Mouse (Mus musculus): ENCODE data around the gene Rsg1.

Gene Rsg1

GRCm38 (mm10) chr4:141212892-141213291, 864 bp upstream of the Rsg1 start:
- no peak for DNase-seq (ENCODE audit: low spot score in 2 of 2)

- DNase-seq (ENCODE audit: low spot score in 2 of 2): no peak
Measured at GRCm38 (mm10) chr4:141213342-141213741, 414 bp upstream of the Rsg1 start.

DNA sequence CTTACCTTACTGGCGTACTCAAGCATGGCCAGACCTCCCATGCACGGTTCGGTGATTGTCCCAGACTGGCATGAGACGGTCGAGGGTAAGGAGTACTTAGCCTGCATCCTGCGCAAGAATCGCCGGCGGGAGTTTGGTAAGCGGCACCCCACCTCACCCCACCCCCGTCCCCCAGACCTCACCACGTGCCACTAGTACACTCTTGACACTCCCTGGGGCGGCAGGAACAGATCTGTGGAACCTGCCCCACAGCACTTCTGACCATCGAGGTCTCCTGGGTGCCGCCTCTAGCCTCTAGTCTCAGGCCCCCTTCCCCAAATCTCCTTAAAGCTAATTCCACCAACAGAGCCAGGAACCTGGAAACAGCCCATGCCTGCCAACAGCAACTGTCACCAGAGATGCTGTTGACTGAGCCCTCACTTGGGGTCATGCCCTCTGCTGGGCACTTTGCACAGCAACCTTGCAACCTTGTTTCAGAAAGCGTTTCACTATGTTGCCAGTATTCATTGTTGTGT, 638 bp downstream of the Rsg1 start:
- no peak for DNase-seq (ENCODE audit: low spot score in 2 of 2)

DNA sequence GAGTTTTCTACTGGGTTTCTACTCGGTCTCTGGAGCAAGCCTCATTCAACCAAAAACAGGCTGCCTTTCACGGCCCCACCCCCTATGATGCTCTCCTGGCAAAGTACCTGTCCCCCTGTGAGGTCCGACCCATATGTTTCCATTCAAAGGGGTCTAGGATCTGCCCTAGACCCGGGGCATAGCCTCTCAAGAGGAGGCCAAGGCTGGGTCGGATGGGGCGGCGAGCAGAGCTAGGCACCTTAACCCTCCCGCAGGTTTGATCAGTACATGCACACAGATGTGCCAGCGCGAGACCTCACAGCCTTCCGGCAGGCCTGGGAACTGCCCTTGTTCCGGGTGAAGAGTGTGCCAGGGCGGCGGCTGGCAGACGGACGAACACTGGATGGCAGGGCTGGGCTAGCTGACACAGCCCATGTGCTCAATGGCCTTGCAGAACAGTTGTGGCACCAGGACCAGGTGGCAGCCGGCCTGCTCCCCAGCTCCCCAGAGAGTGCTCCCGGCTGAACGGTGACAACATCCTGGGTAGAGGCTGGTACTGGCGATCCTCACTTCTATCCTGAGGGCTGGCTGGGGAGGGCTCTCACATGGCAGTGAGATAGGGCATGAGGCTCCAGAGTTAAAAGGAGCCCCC, 5.9 kb downstream of the Rsg1 start:
- no peak for DNase-seq (ENCODE audit: low spot score in 2 of 2)

- DNase-seq (ENCODE audit: low spot score in 2 of 2): no peak
Measured at GRCm38 (mm10) chr4:141221848-141222247, 8.1 kb downstream of the Rsg1 start.

DNA sequence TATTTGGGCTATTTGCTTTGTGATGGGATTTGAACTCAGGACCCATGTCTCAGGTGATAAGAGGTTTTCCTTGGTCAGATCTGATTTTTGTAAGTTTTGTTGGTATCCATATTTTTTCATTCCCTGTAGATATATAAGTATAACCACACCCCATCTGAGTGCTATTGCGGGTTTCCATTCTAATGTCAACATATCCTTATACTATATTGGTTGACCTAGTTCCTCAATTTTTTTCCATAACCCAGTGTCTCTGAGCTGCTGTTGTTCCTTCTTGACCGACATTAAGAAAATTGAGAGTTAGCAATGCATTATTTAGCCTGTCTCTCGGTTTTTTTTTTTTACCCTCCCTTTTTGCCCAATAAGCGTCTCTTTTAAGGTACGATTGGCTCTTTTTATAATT, 9.0 kb downstream of the Rsg1 start:
- DNase-seq (ENCODE audit: low spot score in 2 of 2): no peak

DNA sequence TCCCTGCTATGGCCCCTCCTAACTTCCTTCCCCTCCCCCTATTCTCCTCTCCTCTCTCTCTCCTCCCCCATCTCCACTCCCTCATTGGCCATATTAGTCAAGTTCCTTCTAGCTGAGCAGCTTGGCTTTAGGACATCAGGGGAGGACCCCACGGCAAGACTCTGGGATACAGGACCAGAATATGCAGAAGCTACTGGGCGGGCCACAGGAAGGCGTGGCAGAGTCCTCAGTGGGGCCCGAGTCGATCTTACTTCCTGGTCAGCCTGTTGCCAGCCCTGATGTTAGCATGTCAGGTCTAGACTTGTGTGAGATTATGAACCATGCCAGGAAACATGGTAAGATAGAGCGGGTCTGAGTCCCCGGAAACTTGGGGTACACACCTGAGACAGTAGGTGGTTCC, 14.9 kb downstream of the Rsg1 start:
- DNase-seq (ENCODE audit: low spot score in 2 of 2): no peak

GRCm38 (mm10) chr4:141233196-141233595, 19.4 kb downstream of the Rsg1 start:
- no peak for DNase-seq (ENCODE audit: low spot score in 2 of 2)

DNA sequence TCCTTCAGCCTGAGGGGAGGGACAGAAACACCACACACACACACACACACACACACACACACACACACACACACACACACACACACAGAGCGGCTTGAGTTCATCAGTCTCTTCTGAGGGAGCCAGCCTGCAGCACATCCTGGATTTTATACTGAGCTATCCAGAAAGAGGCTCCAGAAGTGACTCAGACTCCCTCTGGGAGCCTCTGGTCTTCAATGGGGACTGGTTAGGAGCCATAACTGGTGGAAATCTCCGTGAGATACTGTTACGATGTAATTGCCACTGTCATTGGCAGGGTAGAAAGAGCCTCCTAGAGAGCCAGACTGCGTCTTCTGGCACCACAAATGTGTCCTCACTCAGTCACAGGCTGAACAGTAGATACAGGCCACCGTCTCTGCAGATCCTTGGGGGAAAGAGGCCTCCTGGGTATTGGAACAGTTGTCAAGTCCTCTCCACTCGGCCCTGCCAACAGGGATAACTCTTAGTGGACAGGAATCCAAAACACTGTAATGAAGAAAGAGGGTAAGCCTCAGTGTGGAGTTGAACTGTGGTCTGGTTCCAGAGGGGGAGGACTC, 21.9 kb downstream of the Rsg1 start:
- DNase-seq (ENCODE audit: low spot score in 2 of 2): no peak

DNA sequence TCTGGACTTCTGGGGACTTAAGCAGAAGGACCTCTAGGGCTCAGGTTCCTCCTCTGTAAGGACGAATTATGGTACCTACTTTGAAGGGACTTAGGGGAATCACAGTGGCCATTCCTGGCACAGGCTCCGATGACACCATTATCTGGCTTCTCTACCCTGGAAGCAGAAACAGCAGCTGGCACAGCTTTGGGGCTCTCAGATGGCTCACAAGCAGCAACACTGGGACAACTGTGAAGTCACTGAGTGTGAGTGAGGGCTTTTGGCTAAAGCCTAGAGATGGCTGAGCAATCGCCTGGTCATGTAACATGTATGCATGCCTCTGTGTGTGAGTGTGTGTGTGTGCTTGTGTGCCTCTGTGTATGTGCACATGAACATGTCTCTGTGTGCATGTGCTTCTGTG, 23.1 kb downstream of the Rsg1 start:
- no peak for DNase-seq (ENCODE audit: low spot score in 2 of 2)

DNA sequence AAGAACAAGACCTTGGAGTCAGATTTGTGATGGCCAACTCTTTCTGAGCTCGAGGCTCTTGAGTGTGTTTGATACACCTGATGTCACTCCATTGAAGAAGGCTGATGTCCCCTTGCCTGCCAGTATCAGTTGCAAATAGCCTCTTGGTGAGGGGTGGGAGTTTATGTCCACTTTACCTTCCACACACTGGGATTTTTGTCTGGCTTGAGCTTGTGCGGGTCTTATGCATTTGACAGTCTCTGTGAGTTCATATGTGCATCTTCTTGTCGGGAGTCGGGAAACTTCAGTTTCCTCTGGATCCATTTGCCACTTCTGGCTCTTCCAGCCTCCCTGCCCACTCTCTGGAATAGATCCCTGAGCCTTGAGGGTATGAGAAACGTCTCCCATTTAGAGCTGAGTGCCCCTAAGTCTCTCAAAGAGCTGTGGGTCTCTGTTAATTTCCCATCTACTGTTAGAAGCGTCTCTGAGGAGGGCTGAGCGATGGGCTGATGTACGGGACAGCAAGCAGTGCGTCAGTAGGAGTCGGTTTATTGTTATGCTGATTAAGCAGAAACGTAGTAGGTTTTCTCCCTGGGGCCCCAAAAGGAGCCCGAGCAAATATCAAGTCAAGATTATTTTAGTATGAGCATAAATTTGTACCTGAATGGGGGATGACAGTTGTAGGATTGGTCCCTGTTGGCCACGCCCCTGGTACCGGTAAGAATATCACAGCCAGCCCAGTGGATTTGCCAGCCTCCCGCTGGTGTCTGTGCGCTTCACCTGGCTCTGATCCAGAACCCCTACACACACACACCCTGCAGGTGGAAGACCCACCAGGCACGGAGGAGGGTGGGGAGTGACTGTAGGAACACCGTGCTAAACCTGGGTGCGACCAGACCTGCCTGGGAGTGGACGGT, 25.0 kb downstream of the Rsg1 start:
- DNase-seq (ENCODE audit: low spot score in 2 of 2): no peak

DNA sequence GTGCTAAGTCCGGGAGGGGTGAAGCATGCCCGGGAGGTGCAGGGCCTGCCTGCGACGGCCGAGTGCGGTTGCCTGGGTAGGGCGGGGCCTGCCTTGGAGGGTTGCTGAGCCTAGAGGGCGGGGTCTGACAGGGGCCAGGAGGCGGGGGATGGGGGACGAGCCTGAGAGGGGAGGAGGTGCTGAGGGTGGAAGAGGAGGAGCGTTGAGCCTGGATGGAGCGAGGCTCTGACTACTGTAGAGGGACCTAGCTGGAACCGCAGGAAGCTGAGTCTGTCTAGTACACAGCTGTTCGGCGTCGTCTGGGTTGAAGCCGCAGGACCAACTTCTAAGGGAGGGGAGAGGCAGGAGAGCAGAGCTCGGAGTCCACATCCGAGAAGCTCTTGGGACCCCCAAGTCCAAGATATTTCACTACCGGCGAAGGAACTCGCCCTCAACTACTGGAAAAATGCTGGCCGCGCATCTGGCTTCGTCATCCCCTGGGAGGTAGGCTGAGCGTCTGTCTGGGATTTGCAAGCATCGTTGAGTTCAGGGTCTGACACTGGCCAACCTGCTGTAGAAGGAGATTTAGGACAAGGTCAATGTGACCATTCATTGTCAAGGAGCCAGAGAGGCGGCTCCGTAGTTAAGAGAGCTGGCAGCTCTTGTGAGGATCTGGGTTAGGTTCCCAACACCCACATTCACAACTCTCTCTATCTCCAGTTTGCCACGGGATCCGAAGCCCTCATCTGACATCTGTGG, 25.8 kb downstream of the Rsg1 start, which contains the start of gene Arhgef19:
TSS of gene Arhgef19 (plus strand) at position 112 of the 738 bp plus-strand sequence.
- DNase-seq (ENCODE audit: low spot score in 2 of 2): no peak

DNA sequence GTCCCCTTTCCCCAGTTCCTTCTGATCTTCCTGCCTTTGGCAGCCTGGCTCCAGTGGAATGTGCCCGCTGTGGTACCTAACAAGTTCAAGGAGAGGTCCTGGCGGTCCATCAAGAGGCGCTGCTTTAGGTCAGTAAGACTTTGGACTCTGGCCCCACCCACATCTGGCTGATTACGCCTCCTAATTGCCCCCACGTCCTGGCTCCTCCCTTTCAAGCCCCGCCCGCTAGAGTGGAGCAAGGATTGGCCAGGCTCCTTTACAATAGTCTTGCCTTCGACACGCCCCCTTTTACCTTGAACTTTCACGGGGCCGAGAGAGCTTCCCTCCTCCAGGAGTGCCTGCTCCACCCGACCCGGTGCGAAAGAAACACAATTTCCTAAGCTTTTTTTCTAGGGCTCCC, 26.9 kb downstream of the Rsg1 start:
- no peak for DNase-seq (ENCODE audit: low spot score in 2 of 2)

DNA sequence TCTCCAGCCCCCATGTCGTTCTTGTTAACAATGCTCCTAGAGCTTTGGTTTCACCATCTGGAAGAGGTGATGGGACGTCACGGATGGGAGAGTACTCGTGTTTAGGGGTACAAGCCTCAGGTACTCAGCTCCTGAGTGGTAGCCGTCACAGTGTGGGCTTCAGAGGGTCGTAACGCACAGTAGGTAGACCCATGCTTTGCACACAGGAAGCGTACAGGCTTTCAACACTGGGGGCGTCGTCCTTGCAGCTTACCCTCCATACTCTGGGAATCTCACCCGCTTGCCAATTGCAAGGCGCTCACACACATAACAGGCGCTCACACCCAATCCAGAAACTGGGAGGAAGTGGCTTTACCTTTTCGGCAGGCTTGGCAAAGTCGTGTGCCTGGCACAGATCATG, 28.1 kb downstream of the Rsg1 start:
- DNase-seq (ENCODE audit: low spot score in 2 of 2): no peak

- DNase-seq (ENCODE audit: low spot score in 2 of 2): peak in 1 of 2 experiments; percentile 14
Measured at GRCm38 (mm10) chr4:141242651-141243241, 29.0 kb downstream of the Rsg1 start.

DNA sequence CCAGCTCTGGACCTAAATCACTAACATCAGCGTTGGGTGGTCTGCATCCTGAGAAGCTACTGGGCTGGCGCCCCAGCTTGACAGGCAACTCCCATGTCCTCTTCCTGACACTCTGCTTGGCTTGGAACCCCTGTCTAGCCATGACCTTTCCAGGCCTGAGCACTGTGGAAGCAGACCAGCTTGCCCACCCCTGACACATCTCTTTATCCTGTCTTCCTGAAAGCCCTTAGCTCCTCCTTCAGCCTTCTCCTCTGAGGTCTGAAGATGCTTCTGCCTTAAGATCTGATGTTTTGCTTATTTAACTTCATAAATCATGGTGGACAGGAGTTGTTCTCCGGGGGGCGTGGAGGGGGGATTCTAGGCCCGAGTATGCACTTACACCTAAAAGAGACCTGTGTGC, 29.9 kb downstream of the Rsg1 start:
- DNase-seq (ENCODE audit: low spot score in 2 of 2): no peak

DNA sequence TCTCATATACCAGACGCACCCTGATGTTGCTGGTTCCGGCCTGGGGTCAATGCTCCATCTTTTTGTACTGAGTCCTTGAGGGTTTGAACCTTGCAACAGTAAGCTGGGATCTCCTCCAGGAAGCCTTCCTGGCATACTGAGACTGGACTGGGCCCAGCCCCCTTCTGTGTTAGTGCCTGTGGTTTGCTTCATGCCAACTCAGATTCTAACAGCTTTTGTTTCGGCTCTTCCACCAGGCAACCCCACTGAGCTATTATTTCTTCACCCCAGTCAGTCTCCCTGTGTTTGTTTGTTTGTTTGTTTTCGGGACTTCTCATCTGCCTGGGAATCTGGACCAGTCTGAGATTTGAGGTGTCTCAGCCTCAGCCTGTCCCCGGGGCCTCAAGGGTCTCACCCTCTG, 30.6 kb downstream of the Rsg1 start:
- DNase-seq (ENCODE audit: low spot score in 2 of 2): no peak

DNA sequence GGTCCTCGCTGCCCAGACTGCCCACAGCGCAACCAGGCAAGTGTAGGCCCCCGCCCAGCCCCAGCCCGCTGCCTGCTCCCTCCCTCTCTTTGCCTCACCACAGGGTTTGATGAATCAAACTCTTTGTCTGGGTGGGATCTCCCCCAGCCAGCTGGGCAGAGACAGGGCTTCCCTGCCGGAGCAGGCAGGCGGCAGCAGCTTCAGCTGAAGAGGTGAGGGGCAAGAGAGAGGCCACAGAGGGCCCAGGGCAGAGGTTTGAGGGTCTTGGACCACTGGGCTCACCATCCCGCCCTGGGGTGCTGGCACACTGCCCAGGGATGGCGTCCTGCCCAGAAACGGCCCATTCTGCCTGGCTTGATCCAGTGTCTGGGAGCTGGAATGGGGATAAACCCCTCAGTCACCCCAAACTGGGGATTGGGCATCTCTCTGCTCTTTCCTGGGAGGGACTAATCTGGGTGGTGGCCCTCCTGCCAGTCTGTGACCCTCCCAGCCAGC, 31.2 kb downstream of the Rsg1 start:
- peak; percentile 60 to 67 for DNase-seq (ENCODE audit: low spot score in 2 of 2)

DNA sequence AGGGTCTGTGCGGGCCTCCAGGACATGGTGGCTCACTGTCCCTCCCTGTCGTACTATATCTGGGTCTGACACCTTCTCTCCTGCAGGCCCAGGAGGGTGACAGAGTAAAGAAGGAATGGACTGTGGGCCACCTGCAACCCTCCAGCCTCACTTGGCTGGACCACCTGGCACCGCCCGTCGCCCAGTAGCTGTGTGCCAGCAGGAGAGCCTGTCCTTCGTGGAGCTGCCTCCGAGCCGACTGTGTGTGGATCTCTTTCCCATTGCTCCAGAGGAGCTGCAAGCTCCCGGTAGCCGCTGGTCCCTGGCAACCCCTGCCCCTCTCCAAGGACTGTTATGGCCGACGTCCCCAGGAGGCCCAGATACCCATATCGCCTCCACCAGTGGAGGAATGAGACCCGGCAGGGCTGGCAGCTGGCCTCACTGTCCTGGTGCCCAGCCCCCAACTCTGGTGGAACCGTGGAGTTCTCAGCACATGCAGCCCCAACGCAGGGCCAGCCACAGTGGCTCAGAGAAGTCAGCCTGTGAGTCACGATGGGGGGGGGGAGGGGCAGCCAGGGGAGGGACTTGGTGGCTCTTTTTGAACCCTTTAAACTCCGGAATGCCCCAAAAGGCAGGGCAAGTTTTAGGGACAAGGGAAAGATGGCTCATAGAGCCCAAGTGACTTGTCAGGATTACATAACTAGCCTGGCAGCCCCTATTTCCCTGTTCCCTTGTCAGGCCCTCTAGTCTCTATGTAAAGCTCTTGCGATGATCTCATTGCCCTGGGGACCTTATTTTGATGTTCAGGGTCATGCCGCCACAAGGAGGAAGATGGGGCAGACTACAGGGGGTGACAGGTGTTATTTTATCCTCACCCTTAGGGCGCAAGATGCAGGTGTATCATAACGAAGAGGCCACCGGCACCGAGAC, 32.6 kb downstream of the Rsg1 start:
- DNase-seq (ENCODE audit: low spot score in 2 of 2): no peak

- DNase-seq (ENCODE audit: low spot score in 2 of 2): no peak
Measured at GRCm38 (mm10) chr4:141246998-141247350, 33.2 kb downstream of the Rsg1 start.

All from frontal cortex, postnatal 25 days (tissue).